Mouse (Mus musculus): ENCODE results near the gene Pitpnc1.

DNA sequence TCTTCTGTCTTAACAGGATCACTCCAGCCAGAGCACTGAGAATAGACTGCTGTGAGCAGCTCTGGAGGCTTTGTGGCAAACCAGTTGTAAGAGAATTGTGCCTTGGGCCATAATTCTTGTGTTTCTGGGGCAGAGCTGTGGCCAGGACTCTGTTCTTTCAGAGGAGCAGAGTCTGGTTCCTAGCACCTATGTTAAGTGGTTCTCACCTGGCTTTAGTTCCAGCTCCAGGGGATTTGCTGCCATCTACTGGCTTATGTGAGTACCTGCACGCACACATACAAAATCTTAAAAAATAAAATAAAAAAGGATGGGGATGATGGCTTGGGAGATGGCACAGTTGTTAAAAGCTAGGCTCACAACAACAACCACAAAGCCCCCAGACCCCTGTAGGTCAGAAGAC, 311.5 kb downstream of the Pitpnc1 start:
- TF ChIP-seq CTCF (IDR thresholded peaks at IDR 0.05; ENCODE audit: control insufficient read depth, insufficient read depth, low read length) (peak; percentile 50), POLR2A (IDR thresholded peaks at IDR 0.05; ENCODE audit: borderline replicate concordance, control insufficient read depth, low read depth, low read length) (no peak)

Measured in bone marrow, adult 2 months (tissue).